Mouse (Mus musculus) testis, postnatal 10 days (tissue): ENCODE results near the gene Zmym2.
"Not testable (repeated sequence)": the region's sequence is repeated elsewhere in the genome, so short reads cannot be mapped to it uniquely, and the experiment has no call there.

Experiments
- DNase-seq: peaks from one replicate; pipeline ENCODE4 v3.0.0; 2021; ENCODE audit warnings: low spot score

The Zmym2 gene

DNA sequence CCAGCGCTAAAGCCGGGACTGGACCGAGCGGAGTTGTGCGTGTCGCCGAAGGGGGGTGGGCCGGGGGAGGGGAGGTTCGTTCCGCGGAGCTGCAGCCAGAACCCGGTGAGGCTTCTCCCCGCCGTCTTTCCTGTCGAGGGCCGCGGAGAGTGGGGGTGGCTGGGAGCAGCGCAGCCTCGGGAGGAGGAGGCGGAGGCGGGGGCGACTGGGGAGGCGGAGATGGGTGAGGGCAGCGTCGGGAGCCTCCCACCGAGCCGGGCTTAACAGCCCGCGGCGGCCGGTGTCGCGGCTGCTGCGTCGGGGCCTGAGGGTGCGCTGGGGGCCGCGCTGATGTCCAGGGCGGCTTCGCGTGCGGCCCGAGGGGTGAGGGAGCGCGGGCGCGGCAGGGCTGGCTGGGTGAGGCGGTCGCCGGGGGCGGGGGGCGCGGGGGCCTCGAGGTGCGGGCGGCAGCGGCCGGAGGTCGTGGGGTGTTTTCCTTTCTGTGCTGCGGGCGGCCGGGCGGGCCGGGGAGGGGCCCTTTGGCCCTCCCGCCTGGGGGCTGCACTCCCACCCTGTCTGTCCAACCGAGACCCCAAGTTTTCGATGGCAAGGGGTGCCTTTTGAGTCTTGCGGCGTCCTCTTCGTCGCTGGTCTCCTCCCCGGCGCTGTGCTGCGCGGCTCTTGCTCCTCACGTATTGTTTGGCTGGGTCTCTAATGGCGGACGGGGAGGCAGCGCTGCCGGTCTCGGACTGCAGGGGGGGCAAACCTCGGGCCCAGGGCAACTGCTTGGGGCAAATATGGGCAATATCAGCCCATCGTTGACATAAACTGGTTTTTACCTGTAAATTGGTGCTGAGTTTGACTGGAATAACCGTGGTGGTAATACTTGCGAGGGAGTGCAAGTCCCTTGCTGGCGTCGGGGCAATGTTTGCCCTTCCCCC is at the start of gene Zmym2:
Zmym2 (plus strand) TSS at position 60 of the 920 bp plus-strand sequence.
- peak; percentile 83 for DNase-seq

DNA sequence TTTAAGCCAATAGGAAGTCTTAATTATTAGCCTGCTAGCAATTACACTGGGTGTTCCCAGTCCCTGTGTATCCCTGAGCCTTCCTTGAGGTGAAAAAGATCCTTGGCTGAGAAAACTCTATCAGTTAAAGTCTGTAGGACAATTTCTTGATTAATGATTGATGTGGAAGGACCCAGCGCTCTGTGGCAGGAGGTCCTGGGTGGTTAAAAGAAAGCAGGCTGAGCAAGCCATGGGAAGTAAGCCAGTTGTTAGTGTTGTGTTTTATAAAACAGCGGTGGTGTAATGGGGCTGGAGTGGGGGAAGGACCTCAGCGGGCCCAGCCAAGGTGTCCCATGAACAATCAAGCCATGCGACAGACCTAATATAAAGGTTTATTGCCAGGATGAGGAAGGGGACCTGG is 42.4 kb upstream of the Zmym2 start:
- DNase-seq = no peak

DNA sequence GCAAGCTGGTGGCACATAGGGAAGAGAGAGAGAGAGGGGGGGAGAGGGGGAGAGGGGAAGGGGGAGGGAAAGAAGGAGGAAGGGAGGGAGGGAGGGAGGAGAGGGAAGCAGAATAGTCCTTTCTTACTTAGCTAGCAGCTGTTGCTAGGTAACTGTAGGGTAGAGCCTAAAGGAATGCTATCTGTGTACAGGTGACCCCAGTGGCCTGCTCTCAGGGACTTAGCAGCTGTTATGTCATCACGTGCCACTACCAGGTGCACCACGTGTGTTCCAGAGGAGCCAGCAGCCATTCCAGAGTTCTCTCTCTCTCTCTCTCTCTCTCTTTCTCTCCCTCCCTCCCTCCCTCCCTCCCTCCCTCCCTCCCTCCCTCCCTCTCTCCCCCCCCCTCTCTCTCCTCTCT is 41.9 kb upstream of the Zmym2 start:
- DNase-seq = no peak

DNA sequence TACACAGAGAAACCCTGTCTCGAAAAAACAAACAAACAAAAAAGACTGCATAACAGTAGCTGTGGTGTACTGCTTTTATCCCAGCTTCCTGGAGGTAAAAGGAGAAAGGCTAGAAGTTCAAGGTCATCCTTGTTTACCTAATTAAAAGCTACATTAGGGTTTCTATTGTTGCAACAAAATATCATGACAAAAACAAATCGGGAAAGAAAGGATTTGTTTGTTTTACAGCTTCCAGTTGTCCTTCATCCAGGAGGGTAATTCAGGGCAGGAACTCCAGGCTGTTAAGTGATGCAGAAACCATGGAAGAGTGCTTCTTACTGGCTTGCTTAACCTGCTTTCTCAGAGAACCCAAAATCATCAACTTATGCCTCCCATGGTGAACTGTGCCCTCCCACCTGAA is 38.1 kb upstream of the Zmym2 start:
- no peak for DNase-seq

DNA sequence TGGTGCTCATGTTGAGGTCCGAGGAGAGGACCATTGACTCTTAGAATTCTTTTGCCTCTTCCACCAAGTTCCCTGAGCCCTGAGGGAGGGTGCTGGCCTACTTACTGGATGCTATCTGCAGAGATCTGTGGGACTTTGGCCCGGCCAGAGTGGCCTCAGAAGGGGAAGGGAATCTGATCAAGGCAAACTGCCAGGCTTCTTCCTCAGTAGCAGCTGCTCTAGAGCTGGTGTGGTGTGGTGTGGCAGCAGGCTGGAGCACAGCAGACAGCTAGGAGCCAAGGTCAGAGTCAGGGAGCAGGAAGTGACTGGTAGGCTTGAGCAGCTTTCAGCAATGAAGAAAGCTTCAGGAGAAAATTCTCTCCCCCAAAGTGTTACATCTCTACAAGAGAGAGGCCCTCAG is 36.8 kb upstream of the Zmym2 start:
- DNase-seq = no peak

DNA sequence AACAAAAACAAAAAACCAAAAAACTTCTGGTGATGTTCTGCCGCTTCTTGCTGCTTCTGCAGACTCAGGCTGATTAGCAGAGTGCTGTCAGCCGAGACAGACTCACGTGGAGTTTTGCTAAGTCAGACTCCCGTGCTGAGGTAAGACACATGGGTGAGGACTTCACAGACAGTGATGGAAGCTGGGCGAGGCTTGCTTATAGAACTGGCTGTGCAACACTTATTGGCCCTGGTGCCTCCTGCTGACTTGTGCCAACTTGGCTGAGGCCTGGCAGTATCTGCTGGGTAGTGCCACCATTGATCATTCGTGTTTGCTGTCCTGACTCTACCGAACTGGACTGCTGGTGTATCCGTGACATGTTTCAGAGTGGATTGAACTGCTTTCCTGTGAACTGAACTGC is 22.4 kb upstream of the Zmym2 start:
- DNase-seq = no peak

DNA sequence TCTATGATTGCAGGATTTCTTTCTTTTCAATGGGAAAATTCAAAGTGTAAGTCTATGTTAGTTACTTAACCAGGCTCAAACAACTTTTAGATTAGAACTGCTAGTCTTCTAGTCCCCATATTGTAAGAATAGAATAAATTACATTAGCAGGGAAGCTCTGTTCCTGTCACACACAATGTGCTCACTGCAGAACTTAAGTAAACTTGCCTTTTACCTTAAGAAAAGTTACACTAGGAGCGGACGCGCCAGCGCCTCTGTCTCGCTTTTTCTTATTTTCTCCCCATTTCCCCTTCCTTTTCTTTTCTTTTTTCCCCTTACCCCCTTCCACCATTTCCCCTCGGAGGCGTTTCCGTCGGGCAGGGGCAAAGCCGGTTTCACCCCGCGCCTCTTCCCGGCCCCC is 21.8 kb upstream of the Zmym2 start:
- DNase-seq = no peak

DNA sequence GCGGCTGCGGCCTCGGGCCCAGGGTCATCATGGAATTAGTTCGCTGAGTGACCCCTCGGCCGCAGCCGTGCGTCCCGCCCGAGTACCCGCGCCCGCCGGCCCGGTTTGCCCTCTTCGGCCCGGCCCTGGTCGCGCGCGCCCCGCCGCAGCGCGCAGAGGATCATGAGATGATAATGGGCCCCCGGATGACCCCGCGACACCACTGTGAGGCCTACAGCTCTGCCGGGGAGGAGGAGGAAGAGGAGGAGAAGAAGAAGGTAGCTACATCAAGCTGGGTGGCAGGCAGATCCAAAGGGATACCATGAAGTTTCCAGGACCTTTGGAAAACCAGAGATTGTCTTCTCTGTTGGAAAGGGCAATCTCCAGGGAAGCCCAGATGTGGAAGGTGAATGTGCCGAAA is 21.3 kb upstream of the Zmym2 start:
- DNase-seq = not testable (repeated sequence)

DNA sequence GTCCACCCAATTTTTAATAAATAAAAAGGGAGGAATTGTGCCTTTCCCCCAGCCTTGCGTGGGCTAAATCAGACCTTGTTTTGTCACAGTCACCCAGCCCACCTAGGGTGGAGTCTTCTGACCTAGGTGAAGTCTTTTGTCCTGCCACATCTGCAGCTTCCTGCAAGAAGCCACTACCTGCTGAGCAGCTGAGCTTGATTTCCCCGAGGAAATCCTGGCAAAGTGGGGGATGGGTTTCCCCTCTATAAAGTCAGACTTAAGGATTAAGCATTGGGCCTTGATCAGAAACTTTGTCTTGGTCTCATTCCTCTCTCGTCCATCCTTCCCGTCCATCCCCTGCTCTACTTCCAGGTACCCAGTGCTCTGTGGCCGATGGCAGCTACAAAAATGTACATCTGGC is 12.9 kb upstream of the Zmym2 start:
- no peak for DNase-seq

DNA sequence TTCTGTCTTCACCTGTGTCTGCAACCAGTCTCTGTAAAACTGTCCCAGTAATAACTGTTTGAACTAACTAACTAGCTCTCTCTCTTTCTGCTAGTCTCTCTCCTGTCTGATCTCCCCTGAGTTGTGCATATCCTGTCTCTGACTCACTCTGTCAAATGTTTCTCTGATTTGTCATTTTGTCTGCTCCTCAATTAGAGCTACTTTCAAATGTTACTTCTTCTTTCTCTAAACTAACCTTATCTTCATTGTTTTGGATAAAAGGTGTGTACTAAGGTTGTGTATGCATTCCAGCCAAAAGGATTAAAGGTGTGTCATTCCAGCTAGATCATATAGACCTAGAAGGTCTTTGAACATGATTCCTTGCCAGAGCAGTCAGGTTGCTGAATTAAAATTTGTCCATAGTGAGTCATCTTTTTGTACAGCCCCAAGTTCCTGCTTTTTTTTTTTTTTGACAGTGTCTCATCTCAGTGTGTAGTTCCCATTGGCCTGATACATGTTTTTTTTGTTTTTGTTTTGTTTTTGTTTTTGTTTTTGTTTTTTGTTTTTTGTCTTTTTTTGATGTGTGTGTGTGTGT is 10.8 kb upstream of the Zmym2 start:
- DNase-seq = no peak

DNA sequence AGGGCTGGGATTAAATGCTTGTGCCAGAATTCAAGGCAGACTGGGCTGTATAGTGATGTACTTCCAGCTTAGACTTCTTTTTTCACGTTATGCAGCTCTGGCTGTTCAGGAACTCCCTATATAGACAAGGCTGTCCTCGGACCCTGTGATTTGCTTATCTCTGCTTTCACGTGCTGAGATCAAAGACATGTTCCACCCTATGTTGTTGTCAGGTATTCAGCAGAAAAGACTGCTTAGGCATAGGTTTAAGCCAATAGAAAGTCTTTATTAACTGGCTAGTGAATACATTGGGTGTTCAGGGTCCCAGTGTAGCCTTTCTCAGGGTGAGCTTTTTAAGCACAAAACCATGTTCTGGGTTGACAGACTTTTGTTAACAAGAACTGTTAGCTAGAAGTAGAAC is 5.2 kb upstream of the Zmym2 start:
- no peak for DNase-seq

DNA sequence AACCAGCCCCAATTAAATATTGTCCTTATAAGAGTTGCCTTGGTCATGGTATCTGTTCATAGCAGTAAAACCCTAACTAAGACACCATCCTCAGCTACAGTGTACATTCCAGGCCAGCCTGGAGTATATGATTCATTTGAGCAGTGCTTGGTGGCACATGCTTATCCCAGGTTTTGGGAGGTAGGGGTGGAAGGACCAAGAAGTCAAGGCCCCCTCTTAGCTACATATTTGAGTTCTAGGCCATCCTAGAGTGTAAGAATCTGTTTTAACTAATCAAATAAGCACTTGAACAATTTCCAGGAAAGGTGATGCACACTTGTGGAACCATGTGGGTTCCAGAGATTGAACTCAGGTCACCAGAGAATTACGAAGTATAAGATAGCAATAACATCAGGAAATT is 3.0 kb upstream of the Zmym2 start:
- no peak for DNase-seq

DNA sequence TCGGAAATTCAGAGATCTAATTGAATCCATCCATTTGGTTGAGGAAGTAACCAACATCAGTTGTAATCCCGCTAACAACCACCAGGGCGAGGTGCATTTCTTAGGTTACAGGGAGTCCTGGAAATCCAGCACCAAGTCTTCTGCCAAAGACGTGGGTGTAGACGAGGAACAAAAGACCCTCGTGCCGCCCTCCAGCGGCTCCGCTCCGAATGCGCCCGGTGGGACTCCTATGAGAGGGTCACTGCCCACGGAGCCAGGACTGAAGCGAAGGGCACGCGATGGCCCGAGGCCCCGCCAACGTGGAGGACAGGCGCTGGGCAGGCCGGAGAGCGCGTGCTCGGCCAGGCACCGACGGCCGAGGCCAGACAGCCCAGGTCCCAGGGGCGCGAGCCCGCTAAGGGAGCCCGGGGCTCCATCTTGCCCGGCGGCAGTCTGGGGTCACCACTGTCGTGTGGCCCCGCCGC is 1.1 kb upstream of the Zmym2 start:
- DNase-seq = peak; percentile 85

DNA sequence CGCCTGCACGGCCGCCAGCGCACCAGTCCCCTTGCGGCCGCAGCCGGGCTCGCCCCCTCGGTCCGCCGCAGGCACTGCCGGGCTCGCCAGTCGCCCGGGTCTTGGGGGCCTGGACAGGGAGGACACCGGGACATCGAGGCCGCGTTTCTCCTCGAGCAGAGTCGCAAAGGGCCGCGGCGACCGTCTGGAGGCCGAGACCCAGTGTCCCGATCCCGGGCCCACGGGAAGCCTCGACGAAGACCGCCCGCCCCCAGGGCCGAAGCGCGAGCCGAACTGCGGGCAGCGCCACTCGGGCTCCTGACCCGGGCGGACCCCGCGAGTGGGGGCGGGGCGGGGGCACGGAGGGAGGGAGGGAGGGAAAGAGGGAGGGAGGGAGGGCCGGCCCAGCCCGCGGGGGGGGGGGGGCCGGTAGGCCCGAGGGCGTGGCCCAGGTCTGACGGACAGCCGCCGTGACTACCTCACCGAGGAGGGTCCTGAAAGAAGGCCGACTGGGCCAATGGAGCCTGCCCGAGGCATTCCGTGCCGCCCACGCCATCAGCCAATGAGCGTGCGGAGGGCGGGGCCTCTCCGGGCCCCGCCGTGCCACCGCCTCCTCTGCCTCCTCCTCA is 363 bp upstream of the Zmym2 start:
- DNase-seq = peak; percentile 91

DNA sequence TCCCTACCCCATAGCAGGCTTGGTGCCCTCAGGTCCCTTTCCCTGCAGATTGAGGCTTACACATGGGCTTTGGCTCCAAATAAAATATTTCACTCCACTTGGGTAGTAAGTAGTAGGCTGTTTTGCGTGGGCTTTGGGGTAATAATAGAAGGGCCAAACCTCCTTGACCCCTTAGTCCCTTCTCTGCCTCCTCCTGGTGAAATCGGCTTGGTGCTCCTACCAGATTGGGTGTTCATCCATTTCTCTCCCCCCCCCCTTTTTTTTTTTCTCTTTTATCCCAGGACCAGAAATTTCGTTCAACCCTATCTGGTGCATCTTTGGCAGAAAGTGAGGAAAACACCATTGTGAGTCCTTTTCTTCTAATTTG is 1.0 kb downstream of the Zmym2 start:
- DNase-seq = no peak

DNA sequence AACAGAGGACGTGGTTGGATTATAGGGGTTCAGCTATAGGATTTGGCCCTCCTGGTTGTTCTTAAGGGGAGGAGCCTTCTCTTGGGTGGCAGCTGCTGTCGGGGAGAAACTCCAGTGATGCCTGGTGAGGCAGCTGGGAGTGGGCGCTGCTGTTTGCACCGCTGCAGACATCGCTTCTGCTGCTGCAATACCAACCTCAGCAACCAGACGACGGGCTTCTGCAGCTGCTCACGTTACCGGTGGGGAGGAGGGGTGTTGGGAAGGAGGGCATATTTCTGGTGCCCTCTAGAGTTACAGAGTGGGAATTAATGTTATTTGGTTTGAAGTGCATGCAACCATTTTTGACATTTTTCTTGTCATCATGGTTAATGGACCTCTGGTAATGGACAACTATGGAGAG is 1.4 kb downstream of the Zmym2 start:
- peak; percentile 65 for DNase-seq

DNA sequence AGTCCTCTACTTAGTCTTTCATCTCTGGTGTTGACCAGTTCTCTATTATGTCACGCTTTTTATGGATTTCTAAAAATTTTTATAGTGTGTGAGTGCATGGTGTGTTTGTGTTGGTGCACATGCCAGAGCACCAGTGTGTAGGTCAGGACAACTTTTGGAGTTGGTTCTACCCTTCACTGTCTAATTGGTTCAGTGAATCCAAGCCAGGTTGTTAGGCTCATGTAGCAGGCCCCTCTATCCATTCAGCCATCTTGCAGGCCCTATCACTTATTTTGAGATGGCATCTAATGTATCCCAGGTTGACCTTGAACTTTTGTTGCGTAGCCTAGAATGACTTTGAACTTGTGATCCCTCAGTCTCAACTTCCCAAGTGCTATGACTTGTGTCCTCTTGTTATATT is 2.0 kb downstream of the Zmym2 start:
- DNase-seq = no peak

DNA sequence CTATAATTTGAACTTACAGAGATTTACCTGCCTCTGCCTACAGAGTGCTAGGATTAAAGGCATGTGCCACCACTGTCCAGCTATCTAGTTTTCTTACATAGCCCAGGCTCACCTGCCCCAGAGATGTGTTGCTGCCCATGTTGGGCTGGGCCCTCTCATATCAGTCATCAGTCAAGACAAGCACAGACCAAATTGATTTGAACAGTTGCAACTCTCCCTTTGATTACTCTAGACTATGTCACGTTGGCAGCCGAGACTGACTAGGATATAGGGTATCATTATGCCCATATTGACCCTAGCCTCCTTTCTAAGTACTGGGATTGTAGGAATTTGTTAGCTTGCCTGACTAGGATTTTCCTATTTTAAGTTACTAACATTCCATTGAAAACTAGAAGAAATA is 8.0 kb downstream of the Zmym2 start:
- no peak for DNase-seq

DNA sequence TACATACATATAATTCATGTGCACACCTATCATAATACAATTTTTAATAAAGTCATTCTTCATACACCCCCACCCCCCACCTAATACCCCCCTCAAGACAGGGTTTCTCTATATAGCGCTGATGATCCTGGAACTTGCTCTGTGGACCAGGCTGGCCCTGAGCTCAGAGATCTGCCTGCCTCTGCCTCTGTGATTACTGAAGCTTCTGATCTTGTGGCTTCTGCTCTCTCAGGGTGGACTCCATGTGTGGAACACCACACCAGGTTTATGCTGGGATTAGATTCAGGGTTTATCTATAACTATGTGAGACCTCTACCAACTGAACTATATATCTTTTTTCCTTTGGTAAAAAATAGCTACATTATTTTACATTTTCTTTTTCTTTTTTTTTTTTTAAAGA is 10.1 kb downstream of the Zmym2 start:
- DNase-seq = no peak

DNA sequence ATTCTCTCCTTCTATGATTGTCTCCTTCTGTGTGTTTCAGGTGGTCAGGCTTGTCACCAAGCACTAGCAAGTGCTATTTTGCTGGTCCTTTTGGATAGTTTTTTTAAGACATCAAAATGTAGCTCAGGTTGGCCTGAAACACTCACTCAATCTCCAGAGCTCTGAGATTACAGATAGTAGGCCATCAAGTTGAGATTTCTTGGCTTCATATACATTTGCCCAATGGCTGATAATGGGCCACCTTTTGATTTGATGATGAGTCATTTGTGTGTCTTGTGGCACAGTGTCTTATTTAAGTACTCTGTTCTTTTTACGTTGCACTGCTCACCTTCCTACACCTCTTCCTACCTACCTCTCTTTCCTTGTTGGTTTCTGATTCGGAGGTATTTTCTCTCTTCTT is 11.0 kb downstream of the Zmym2 start:
- no peak for DNase-seq

DNA sequence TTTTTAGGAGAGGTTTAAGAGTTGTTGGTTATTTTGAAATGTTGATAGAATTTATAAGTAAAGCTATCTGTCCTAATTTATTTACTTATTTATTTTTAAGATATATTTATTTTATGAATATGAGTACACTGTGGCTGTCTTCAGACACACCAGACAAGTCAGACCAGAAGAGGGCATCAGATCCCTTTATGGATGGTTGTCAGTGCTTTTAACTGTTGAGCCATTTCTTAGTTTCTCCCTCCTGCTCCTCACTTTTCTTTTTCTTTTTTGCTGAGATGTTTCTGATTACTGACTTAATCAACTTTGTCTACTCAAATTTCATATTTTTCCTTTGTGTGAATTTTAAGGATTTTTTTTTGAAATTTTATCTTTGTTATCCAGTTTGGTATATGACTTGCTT is 13.2 kb downstream of the Zmym2 start:
- no peak for DNase-seq

DNA sequence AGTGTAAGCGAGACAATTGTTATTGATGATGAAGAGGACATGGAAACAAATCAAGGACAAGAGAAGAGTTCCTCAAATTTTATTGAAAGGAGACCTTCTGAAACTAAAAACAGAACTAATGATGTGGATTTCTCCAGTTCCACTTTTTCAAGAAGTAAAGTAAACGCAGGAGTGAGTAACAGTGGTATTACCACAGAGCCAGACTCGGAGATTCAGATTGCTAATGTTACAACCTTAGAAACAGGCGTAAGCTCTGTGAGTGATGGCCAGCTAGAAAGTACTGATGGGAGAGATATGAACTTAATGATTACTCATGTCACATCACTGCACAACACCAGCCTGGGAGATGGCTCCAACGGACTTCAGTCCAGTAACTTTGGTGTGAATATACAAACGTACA is 16.6 kb downstream of the Zmym2 start:
- no peak for DNase-seq

DNA sequence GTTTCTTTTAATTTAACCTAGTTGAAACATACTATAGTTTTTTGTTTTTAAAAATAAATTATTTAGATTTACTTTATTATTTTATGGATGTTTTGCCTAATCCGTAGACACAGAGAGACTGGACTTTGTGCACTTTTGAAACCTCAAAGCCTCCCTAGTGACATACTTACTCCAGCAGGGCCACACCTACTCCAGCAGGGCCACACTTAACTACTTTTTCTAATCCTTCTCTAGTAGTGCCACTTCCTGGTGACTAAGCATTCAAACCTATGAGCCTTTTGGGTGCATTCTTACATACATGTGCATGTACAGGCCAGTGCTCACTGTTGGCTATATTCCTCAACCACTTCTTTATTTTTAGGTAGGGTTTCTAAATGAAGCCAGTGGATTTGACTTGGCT is 19.2 kb downstream of the Zmym2 start:
- no peak for DNase-seq
